Mouse (Mus musculus): Measurements from ENCODE around the gene Abca6.

Gene Abca6

DNA sequence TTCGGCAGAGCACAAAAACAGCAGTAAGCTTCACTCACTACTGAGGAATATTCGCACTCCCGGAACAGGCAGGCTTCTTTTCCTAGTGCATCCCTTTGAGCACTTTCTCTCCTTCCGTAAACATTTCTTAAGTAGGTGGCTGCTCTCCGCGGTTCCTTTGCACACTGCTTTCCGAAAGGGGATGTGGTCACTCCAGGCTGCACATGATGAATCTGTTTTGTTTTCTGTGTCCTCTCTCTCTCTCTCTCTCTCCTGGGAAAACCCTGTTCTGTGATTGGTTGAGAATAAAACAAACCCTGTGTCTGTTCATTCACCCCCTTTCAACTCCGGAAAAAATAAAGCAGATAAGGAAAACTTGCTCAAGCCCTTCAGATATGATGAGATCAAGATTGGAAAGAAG is at the start of gene Abca6:
Gene Abca6 (minus strand): TSS at position 243 of the 400 bp plus-strand sequence.
- DNase-seq (ENCODE audit: low spot score in 2 of 2) = no peak

DNA sequence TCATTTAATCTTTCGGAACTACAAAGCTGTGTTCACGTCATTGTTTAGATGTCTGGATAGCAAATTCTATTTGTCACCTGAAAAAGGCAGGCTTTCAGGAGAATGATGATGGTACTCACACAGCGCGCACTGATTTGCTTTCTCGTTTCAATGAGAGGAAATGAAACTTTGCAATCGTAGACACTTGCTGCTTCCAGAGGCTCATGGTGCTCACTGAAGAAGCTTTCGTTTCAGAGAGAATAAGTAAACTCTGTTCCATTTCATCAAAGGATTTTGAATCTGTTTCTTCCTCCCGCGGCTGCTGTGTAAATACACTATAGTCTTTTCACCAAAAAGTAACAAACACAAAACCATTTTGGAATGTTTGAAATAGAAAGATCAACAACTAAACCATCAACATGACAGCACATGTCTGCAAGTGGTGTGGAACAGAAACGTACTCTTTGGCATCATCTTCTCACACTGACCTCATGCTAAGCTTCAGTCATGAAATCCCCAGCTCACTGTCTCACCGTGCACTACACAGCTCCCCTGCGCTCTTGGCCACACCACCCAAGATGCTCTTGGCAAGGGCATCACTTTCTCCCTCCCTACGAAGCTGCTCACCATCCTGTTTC is 46.4 kb upstream of the Abca6 start:
- no peak for DNase-seq (ENCODE audit: low spot score in 2 of 2)

DNA sequence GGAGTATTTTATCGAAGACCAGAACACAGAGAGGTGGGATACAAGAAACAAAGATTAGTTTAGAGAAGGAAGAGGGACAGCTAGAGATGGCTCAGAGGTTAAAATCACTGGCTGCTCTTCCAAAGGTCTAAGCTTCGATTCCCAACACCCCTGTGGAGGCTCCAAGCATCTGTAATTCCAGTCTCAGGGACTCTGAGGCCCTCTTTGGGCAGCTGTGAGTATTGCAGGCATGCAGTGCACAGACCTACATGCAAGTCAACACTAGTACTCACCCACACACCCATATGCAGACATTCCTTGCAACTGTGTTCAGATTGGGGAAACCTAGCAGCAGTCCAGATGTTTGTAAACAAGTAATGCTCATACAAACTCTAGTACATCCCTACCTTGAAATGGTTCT is 39.0 kb upstream of the Abca6 start:
- no peak for DNase-seq (ENCODE audit: low spot score in 2 of 2)

DNA sequence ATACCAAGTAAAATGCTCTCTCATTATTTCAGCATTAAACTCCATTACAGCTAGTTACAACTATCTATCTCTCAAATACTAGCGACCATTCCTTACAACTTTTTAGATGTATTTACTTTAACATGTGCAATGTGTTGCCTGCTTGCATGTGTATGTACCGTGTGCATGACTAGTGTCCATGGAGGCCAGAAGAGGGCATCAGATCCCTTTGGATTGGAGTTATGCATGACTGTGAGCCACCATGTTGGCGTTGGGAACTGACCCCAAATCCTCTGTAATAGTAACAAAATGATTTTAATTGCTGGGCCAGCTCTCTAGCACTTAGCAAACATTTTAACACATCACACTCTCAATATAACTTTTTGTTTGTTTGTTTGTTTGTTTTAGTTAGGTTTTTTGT is 36.8 kb upstream of the Abca6 start:
- DNase-seq (ENCODE audit: low spot score in 2 of 2) = no peak

DNA sequence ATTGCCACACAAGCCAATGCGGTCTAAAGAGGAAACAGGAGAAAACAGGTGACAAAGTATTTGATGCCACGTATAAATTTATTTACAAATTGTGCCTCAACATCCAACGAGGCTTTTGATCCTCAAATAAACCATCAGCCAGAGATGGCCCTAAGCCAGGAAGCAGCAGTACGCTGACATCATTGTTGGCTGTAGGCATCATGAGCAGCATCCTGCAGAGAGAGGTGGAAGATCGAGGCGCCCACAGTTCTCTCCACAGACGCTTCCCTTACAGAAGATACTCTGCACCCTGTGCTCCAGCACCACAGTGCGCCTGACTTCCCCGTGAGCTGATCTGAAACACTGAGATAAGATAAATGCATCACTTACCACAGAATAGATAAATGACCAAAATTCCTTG is 36.1 kb upstream of the Abca6 start:
- no peak for DNase-seq (ENCODE audit: low spot score in 2 of 2)

DNA sequence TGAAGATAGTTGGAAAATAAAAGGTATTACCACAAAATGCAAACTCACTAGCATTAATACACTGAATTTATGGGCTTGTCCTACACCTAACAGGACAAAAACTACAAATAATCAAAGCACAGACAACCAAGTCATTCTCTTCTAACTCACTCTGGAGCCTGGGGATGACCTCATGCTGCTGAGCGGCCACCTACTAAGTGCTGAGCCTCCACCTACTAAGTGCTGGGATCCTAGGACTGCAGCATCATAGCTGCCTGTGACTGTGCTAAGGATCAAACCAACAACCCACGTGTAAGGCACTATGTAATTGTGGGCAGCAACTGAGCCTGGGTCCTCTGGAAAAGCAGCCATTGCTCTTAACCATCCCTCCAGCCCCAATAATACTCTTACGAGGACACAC is 34.8 kb upstream of the Abca6 start:
- no peak for DNase-seq (ENCODE audit: low spot score in 2 of 2)

DNA sequence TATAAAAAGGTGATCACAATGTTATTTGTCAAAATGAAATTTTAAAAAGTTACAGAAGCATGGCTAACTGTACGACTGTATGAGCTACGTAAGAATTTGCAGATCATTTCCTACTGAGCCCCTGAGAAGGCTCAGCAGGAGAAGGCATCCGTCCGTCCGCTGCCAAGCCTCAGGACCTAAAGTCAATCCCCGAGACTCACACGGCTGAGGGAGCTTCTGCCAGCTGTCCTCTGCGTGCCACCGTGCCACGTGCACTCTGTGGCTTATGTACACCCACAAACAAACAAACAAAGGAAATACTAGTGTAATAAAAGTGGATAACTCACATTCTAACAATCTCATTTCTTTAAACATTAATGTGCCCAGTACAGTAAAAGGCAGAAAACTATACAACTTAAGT is 33.3 kb upstream of the Abca6 start:
- no peak for DNase-seq (ENCODE audit: low spot score in 2 of 2)

DNA sequence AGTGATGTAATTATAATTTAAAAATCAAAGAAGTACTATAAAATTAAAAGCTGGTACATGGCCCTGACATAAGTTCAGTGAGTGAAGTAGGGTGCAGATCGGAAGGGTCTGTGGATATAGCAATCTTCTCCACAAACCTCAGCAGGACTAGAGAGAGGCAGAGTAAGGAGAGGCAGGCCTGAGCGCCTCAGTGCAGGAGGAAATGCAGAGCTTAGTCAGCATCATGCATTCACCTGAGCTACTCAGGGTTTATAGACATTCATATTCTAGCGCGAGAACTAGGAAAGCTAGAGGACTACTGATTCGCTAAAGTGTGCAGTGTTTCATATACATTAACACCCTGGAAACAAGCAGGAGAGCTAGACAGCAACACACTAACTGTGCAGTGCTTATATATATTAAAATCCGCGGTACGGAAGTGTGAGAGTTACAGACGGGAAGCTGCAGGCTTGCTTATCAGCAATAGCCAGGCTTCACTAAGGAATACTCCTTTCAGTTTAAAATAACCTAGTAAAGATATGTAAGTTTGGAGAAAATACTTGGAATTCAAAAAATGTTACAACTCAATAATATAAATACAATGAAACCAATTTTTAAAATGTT is 32.7 kb upstream of the Abca6 start:
- DNase-seq (ENCODE audit: low spot score in 2 of 2) = no peak

DNA sequence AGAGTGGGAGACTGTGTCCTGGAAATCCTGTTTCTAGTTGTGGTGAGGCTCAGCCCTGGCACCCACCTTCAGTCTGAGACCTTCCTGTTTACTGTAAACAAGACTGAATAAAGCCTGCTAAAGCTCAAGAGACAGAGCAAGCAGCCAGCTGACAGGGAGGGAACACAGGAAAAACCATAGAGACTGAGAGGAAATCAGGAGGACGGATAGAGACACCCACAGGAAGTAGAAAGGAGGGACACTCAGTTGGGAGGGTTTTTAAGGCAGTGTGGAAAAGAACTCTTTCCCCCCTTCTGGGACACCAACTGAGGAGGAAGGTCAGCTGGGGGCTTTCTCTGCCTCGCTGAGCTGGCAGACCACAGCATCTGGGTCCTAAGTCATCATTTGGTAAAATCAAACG is 23.2 kb upstream of the Abca6 start:
- DNase-seq (ENCODE audit: low spot score in 2 of 2) = no peak

DNA sequence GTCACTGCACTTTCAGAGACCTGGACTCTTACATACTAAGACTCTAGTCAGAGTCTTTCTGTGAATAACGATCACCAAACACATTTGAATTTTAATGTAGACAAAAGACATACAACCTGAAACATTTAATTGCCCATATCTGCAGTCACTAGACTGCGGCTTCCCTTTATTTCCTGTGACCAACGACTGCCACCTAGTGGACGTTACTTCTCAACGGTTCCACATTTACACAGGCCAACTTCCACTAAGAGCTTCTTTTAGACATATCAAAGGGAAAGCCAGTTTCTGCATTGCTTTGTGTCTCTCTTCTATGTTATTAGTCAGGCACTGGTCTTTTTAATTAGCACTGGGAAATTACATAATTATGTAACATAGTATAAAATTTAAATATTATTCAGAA is 20.2 kb upstream of the Abca6 start:
- DNase-seq (ENCODE audit: low spot score in 2 of 2) = peak in 1 of 2 experiments; percentile 68

DNA sequence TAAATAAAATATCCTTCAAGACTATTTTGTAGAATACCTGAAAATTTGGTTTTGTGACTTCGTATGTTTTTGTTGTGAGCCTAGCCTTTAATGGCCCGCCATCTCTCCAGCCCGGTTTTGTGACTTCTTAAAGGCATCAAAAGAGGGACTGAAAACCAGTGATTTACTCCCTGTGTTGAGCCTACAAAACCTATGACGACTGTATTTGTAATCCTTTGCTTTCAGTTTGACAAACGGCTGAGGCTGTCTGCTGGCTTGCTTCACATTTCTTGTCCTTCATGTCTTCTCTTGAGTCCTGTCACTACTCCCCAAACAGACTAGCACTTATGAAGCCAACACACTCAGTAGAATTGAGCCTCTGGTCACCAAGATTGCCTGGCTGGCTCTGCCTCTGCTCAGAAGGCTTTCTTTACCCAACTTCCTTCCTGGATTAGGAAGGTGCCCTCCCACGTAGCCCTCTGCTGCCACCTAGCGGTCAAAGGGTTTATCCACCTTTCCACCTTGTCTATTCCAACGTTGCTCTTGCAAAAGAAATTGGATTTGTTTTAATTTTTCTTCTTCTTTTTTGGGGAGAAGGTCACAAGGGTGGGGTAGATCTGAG is 16.8 kb upstream of the Abca6 start:
- peak in 1 of 2 experiments; percentile 82 for DNase-seq (ENCODE audit: low spot score in 2 of 2)

DNA sequence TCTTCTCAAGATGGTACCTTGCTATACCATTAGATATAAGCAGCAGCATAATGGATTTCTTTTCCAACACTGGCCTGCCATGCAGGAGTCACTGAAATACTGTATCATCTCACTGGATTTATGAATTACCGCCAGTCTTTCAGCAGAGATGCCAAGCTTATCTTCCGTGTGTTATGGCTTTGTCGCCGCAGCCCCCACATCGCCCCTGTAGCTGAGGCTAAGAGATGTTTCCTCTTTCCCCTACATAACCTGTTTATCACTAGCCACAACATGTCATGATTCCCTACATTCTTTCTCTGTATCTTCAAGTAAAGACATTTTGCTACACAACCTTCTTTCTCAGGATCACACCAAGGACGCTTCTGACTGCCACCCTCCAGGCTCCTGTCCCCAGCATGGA is 15.7 kb upstream of the Abca6 start:
- DNase-seq (ENCODE audit: low spot score in 2 of 2) = no peak

DNA sequence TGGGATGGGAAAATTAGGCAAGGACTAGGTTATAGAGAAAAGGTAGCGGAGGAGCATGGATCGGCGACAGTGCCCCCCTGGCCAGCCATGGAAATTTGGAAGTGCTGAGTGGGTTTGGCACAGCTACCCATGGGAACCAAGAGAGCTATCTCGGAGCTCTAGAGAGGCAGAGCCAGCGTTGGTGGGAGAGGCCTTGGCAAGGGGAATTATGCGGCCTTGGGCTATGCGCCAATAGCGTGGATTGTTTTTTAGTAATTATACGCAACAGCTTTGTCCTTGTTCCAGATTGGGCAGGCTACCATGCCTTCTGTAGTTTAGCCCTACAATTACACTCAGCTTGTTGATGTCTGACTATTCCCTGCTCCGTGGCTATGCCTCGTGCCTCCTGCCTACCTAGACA is 15.2 kb upstream of the Abca6 start:
- DNase-seq (ENCODE audit: low spot score in 2 of 2) = no peak

DNA sequence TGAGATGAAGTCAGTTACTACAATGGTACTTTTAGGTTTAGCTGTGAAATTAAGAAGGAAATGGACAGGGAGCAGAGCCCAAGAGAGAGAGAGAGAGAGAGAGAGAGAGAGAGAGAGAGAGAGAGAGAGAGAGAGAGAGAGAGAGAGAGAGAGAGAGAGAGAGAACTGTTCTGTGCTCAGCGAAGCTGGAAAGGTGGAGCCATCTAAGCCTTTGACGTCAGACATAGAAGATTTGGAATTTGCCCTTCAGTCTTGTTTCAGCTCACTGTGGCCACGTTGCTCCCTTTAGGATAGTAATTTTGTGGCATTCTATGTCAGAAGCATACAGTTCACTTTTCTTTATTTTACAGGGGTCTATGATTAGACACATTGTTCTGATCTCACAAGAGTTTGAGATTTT is 10.3 kb upstream of the Abca6 start:
- no peak for DNase-seq (ENCODE audit: low spot score in 2 of 2)

DNA sequence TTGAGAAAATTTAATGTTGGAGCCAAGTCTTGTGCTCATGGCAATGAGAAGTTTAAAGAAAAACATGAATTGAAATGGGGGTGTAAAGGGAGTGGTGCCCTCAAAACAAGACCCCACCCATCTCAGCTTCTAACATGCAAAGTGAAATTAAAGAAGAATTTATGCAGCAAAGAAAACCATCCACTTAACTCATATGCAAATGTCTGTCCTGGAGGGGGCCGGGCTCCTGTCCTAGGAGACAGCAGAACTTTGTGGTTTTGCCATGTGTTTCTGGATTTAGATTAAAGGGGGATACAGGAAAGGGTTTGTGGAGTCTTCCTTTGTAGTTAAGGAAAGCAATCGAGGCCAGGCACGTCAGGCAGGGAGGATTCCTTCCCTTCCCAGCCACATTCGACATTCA is 6.3 kb upstream of the Abca6 start:
- DNase-seq (ENCODE audit: low spot score in 2 of 2) = no peak

DNA sequence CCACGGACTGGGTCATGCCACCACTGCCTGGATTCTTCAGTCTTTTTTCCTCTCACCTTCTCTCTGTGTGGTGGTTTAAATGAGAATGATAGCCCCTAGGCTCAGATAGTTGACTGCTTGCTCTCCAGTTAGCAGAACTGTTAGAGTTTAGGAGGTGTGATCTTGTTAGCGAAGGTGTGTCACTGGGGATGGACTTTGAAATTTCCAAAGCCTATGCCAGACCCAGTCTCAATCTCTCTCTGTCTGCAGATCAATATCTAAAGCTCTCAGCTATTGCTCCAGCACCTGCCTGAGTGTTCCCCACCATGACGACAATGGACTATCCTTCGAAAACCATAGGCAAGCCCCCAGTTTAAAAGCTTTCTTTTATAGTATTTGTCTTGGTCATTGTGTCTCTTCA is 5.5 kb upstream of the Abca6 start:
- no peak for DNase-seq (ENCODE audit: low spot score in 2 of 2)

DNA sequence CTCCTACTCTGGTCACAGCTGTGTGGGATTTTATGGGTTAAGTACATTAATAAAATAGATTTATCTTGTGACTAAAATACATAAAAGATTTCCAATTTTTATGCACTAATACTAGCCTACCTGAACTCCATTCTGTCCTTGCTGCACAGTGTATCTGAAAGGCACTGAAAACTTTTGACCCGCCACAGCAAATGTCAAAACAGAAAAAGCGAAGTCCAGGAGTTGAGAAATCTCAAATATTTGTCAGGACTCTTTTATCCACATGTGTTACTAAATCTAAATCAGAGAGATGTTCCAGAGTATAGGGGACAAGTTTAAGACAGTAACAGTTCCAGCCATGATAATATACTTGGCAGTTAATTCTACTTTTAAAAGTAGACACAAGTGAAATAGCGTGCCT is 680 bp upstream of the Abca6 start:
- DNase-seq (ENCODE audit: low spot score in 2 of 2) = no peak

DNA sequence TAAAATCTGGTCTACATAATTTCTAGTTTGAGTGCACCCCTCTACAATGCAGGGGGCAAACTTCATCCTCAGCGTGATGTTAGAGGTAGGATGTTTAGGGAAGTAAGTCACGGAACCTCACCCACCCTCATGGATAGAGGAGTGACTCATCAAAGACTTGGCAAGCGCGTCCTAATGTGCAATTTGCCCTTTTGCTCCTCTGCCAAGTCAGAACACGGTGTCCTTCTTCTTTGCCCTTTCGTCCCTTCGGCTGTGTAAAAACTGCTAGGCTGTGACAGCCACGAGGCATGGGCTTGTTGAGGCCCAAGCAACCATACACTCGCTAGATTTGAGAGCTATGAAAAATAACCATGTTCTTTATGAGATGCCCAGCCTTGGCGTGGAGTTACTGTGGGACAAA is 6.8 kb downstream of the Abca6 start:
- DNase-seq (ENCODE audit: low spot score in 2 of 2) = no peak

DNA sequence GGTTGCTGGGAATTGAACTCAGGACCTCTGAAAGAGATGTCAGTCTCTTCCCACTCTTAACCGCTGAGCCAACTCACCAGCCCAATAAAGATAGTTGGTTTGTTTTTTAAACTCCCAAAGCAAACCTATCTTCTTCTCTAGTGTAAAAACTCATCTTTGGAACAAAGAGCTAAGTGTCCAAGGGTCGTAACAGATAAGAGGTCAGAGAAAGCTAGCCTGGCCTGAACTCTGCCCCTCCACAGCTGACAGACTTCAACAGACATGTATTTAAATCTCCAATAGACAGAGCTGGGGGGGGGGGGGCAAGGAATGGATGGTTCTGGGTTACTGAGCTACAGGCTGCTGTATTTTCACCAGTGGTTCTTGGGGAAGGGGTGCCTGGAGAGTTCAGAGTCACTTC is 14.1 kb downstream of the Abca6 start:
- DNase-seq (ENCODE audit: low spot score in 2 of 2) = no peak

DNA sequence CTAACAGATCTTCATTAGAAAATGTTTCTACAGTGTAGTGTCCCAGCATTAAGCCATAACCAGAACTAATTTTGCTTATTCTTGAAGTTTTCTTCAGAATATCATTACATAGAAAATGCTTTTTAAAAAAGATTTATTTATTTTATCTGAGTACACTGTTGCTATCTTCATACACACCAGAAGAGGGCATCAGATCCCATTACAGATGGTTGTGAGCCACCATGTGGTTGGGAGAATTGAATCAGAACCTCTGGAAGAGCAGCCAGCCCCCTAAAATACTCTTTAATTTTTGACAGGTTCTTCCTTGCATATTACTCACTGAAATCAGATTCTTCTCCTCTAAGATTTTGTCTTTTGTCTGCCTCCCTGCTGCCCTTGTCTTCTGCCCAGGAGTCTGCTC is 18.6 kb downstream of the Abca6 start:
- no peak for DNase-seq (ENCODE audit: low spot score in 2 of 2)

DNA sequence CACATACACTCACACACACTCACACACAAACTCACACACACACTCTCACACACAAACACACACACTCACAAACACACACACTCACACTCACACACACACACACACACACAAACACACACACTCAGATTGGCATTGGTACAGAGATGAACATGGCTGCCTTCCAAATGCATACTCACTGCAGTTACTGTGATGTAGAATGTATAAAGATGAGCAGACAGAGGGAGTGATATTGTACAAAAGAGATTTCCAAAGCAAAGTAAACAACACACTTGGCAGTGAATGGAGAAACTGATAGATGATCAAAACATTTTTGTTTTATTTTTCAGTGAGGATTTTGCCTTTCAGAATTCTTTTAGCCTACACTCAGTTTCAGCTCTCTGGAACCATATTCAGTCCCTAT is 34.5 kb downstream of the Abca6 start:
- DNase-seq (ENCODE audit: low spot score in 2 of 2) = no peak

DNA sequence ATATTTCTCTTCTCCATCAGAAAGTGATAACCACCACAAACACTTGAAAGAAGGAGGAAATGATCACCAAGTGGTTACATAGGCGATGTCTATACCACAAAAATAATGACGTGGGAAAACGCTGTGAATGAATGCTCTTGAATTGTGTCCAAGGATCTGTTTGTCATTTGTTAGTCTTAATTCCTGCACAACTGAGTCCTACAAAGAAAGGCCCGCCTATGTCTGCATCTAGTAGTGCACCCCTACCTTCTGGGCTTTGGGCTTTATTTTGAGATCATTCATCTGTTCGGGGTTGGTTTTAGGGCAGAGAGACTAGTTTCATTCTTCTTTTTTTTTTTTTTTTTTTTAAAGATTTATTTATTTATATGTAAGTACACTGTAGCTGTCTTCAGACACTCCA is 47.6 kb downstream of the Abca6 start:
- DNase-seq (ENCODE audit: low spot score in 2 of 2) = no peak

DNA sequence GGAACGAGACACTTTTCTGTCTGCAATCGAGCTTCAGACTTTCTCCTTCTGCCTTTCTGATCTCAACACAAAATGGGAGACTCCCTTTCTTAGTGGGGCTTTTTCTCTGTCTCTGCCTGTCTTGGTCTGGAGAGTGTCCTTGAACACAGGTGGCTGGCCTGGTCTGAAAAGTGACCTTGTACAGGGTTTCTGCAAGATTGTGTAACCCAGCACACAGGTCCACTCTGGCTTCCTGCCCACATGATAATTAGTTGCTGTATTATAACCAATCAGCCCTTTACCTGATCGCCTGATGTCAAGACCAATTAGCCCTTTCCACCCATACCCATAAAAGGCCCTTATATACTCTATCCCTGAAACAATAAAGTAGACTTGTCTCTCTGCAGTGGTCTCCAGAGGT is 52.7 kb downstream of the Abca6 start:
- DNase-seq (ENCODE audit: low spot score in 2 of 2) = no peak
